Mouse (Mus musculus): ENCODE measurements around the gene Guca1a. TPM values are rescaled to one million over a fixed set of nuclear protein-coding genes. Genes with fewer than 3 reads are reported as not detected.
"Not testable (repeated sequence)": the region's sequence is repeated elsewhere in the genome, so short reads cannot be mapped to it uniquely, and the experiment has no call there.

The Guca1a gene
- polyA plus RNA-seq, 1 experiment from 2014 or later: 0.40 TPM

GRCm38 (mm10) chr17:47439396-47440028, 39.1 kb upstream of the Guca1a start:
- no peak overlapping the region for H3K27ac ChIP-seq
- H3K4me2 ChIP-seq: no peak overlapping the region
- H3K9ac ChIP-seq (replicated peaks): no peak overlapping the region
- peaks cover 24% of the 10 kb centered on the region for H3K4me1 ChIP-seq (replicated peaks)
- ATAC-seq (ENCODE audit: insufficient number of reproducible peaks, insufficient read depth, low FRiP score, low TSS enrichment, low read depth): no peak
- no peaks in the 10 kb centered on the region for H3K9me3 ChIP-seq
- H3K4me3 ChIP-seq (replicated peaks): no peak overlapping the region
- no peaks in the 10 kb centered on the region for H3K36me3 ChIP-seq
- peaks cover 62% of the 10 kb centered on the region for H3K27me3 ChIP-seq
- WGBS: 40% methylated on average over 9 of the region's 9 CpGs

GRCm38 (mm10) chr17:47438611-47439010, 38.2 kb upstream of the Guca1a start:
- Histone ChIP-seq H3K27me3 (peaks cover 62% of the 10 kb centered on the region), H3K4me3 (replicated peaks) (no peak overlapping the region), H3K27ac (no peak overlapping the region), H3K9me3 (no peaks in the 10 kb centered on the region), H3K4me2 (no peak overlapping the region), H3K9ac (replicated peaks) (no peak overlapping the region), H3K4me1 (replicated peaks) (peaks cover 24% of the 10 kb centered on the region), H3K36me3 (no peaks in the 10 kb centered on the region)
- WGBS: 63% methylated on average over 6 of the region's 6 CpGs
- ATAC-seq (ENCODE audit: insufficient number of reproducible peaks, insufficient read depth, low FRiP score, low TSS enrichment, low read depth): no peak

DNA sequence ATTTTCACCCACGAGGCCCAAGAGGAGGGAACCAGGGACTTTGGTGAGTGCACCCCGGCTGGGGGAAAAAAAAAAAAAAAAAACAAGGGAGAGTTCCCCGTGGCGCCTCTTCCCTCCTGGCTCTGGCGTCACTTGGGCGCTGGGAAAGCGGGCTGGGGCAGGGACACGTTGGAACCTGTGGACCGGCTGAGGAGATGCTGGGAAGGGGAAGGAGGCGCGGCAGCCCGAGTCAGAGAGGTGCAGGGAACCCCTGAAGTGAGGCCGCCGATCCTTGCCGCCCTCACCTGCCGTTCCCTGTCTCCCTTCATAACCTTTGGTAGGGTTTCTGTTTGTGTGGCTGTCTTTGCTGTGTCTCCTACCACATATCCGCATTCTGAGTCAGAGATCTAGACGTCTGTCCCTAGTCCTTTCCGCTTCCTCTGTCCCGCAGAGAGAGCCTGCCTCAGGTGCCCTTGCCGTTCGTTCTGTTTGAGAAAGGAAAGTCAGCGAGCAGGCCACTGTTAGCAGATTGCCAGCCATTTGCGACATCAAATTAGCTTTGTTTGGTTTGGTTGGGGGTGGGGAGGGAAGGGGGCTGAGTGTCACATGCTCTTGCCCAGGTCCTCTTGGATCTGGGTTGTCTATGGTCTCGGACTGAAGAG, 36.6 kb upstream of the Guca1a start, which contains the start of gene 1700001C19Rik:
Gene 1700001C19Rik (minus strand): TSS at position 470 of the 641 bp plus-strand sequence.
- Histone ChIP-seq H3K27me3 (peaks cover 62% of the 10 kb centered on the region), H3K27ac (0 out of 2 replicates have a peak within 1 kb of the TSS, but pooled peaks have one; percentile 17)
- no peak for ATAC-seq (ENCODE audit: insufficient number of reproducible peaks, insufficient read depth, low FRiP score, low TSS enrichment, low read depth)

GRCm38 (mm10) chr17:47436156-47436906, 35.9 kb upstream of the Guca1a start, which contains the start of gene AI661453:
TSS of gene AI661453 (plus strand) at chr17:47436615.
- Histone ChIP-seq H3K4me2 (peak within 1 kb of the TSS; percentile 79), H3K27ac (0 out of 2 replicates have a peak within 1 kb of the TSS, but pooled peaks have one; percentile 17), H3K9ac (replicated peaks) (peak within 1 kb of the TSS; percentile 45; the same call in 1 of the 2 replicates), H3K4me3 (replicated peaks) (peak within 1 kb of the TSS; percentile 43), H3K27me3 (peaks cover 63% of the 10 kb centered on the region), H3K36me3 (no peaks in the 10 kb centered on the region), H3K9me3 (no peaks in the 10 kb centered on the region), H3K4me1 (replicated peaks) (peaks cover 18% of the 10 kb centered on the region)
- WGBS: under 1% methylated on average over 38 of the region's 45 CpGs
- peak; percentile 52; the same call in 1 of the 2 replicates for ATAC-seq (ENCODE audit: insufficient number of reproducible peaks, insufficient read depth, low FRiP score, low TSS enrichment, low read depth)

More for the DNA sequence above, 36.6 kb upstream of the Guca1a start, which contains the start of gene 1700001C19Rik:
- H3K9me3 ChIP-seq: no peaks in the 10 kb centered on the region
- H3K4me3 ChIP-seq (replicated peaks): peak within 1 kb of the TSS; percentile 43
- H3K4me2 ChIP-seq: peak within 1 kb of the TSS; percentile 79
- peak within 1 kb of the TSS; percentile 45; the same call in 1 of the 2 replicates for H3K9ac ChIP-seq (replicated peaks)
- 2% methylated on average over 23 of the region's 25 CpGs for WGBS
- H3K4me1 ChIP-seq (replicated peaks): peaks cover 24% of the 10 kb centered on the region
- no peaks in the 10 kb centered on the region for H3K36me3 ChIP-seq

DNA sequence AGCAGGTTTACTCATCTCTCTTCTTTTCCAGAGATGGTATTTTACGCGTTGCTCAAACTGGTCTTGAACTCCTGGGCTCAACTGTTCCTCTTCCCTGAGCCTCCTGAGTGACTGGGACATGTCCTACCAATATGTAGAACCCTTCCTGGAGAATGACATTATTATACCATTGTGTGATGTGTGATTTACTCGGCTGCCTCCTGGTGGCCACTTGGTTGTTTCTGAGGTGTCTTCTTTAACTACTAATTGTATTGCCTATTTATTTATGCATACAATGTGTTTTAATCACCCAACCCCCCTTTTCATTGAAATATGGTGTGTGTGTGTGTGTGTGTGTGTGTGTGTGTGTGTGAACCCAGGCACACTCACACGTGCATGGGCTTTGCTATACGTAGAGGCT, 30.4 kb upstream of the Guca1a start:
- H3K4me2 ChIP-seq: no peak overlapping the region
- H3K27me3 ChIP-seq: peaks cover 45% of the 10 kb centered on the region
- WGBS: 70% methylated on average over 5 of the region's 5 CpGs
- no peaks in the 10 kb centered on the region for H3K4me1 ChIP-seq (replicated peaks)
- ATAC-seq (ENCODE audit: insufficient number of reproducible peaks, insufficient read depth, low FRiP score, low TSS enrichment, low read depth): no peak
- no peaks in the 10 kb centered on the region for H3K9me3 ChIP-seq
- no peak overlapping the region for H3K9ac ChIP-seq (replicated peaks)
- H3K27ac ChIP-seq: no peak overlapping the region
- no peak overlapping the region for H3K4me3 ChIP-seq (replicated peaks)
- H3K36me3 ChIP-seq: no peaks in the 10 kb centered on the region

- Histone ChIP-seq H3K4me2 (peak overlapping the region; percentile 11; the same call in 1 of the 2 replicates), H3K4me1 (replicated peaks) (no peaks in the 10 kb centered on the region), H3K4me3 (replicated peaks) (no peak overlapping the region), H3K9me3 (no peaks in the 10 kb centered on the region), H3K27ac (no peak overlapping the region), H3K27me3 (peaks cover 35% of the 10 kb centered on the region), H3K9ac (replicated peaks) (no peak overlapping the region), H3K36me3 (no peaks in the 10 kb centered on the region)
- WGBS: 15% methylated on average over 8 of the region's 8 CpGs
- ATAC-seq (ENCODE audit: insufficient number of reproducible peaks, insufficient read depth, low FRiP score, low TSS enrichment, low read depth): 0 out of 2 replicates have a peak, but pooled peaks have one; percentile 66
These were observed 28.5 kb upstream of the Guca1a start for GRCm38 (mm10) chr17:47428831-47429304.

- Histone ChIP-seq H3K4me2 (no peak overlapping the region), H3K4me3 (replicated peaks) (no peak overlapping the region), H3K36me3 (no peaks in the 10 kb centered on the region), H3K27ac (no peak overlapping the region), H3K9me3 (no peaks in the 10 kb centered on the region), H3K27me3 (peaks cover 35% of the 10 kb centered on the region), H3K9ac (replicated peaks) (no peak overlapping the region), H3K4me1 (replicated peaks) (no peaks in the 10 kb centered on the region)
- WGBS: 69% methylated on average over 6 of the region's 6 CpGs
- no peak for ATAC-seq (ENCODE audit: insufficient number of reproducible peaks, insufficient read depth, low FRiP score, low TSS enrichment, low read depth)
These were observed 26.9 kb upstream of the Guca1a start for GRCm38 (mm10) chr17:47427316-47427715.

DNA sequence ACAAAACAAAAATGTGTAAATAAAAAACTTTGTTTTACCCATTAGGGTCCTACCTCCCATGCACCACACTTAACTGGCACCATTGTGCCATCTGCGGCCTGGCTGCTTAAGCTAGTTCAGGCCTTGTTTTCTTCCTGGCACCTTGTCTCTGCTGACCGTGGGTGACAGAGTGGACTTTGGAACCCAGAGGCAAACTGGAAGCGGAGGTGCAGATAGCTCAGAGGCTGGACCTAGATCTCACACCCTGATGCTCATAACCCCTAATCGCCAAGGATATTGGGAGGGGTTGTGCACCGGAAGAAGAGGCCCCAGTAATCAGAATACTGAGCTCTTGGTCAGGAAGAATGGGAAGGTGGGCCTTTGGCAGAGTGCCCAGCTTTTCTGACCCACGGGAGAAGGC, 23.8 kb upstream of the Guca1a start:
- Histone ChIP-seq H3K4me1 (replicated peaks) (no peaks in the 10 kb centered on the region), H3K4me3 (replicated peaks) (no peak overlapping the region), H3K9ac (replicated peaks) (no peak overlapping the region), H3K4me2 (no peak overlapping the region), H3K36me3 (no peaks in the 10 kb centered on the region), H3K27ac (no peak overlapping the region), H3K27me3 (peaks cover 24% of the 10 kb centered on the region), H3K9me3 (no peaks in the 10 kb centered on the region)
- 78% methylated on average over 6 of the region's 6 CpGs for WGBS
- ATAC-seq (ENCODE audit: insufficient number of reproducible peaks, insufficient read depth, low FRiP score, low TSS enrichment, low read depth): no peak

DNA sequence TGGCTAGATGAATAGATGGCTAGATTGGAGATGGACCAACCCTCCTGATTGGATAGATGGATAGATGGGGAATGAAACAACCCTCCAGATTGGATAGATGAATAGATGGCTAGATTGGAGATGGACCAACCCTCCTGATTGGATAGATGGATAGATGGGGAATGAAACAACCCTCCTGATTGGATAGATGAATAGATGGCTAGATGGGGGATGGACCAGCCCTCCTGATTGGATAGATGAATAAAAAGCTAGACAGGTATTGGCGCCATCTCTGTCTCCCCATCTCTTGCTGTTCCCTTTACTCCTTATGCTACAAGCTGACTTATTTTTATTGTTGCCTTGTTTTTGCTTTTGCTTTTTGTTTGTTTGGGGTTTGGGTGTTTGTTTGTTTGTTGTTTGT, 22.2 kb upstream of the Guca1a start:
- peaks cover 15% of the 10 kb centered on the region; the same call in 1 of the 2 replicates for H3K27me3 ChIP-seq
- H3K9ac ChIP-seq (replicated peaks); H3K4me2 ChIP-seq; H3K4me1 ChIP-seq (replicated peaks); H3K9me3 ChIP-seq; H3K36me3 ChIP-seq; H3K27ac ChIP-seq; H3K4me3 ChIP-seq (replicated peaks); ATAC-seq (ENCODE audit: insufficient number of reproducible peaks, insufficient read depth, low FRiP score, low TSS enrichment, low read depth): not testable (repeated sequence)
- 97% methylated on average over 1 of the region's 1 CpGs for WGBS

DNA sequence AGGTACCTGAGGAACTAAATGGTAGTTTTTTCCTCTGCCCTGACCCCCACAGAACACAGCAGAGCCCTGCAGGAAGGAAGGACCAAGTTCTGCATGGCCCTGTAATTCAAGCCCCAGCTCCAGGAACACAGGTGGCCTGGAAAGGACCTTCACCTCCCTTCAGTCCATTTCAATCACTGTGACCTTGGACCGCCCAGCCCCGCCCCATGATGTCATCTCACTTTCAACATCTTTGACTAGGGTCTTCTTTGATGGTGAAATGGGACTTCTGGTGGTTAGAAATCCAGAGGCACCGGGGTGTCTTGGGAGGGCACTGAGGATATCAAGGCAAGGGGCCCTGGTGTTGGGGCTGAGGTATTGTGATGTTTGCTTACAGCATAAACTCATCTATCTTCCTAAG, 21.2 kb upstream of the Guca1a start:
- Histone ChIP-seq H3K27ac (no peak overlapping the region), H3K36me3 (no peaks in the 10 kb centered on the region), H3K9me3 (no peaks in the 10 kb centered on the region), H3K27me3 (0 out of 2 replicates have a peak, but pooled peaks cover 10% of the 10 kb centered on the region), H3K4me1 (replicated peaks) (no peaks in the 10 kb centered on the region), H3K9ac (replicated peaks) (no peak overlapping the region), H3K4me2 (no peak overlapping the region), H3K4me3 (replicated peaks) (no peak overlapping the region)
- ATAC-seq (ENCODE audit: insufficient number of reproducible peaks, insufficient read depth, low FRiP score, low TSS enrichment, low read depth): no peak
- WGBS: 85% methylated on average over 3 of the region's 3 CpGs

GRCm38 (mm10) chr17:47420195-47420594, 19.8 kb upstream of the Guca1a start:
- Histone ChIP-seq H3K9ac (replicated peaks) (no peak overlapping the region), H3K4me1 (replicated peaks) (no peaks in the 10 kb centered on the region), H3K9me3 (no peaks in the 10 kb centered on the region), H3K27ac (no peak overlapping the region), H3K27me3 (0 out of 2 replicates have a peak, but pooled peaks cover 10% of the 10 kb centered on the region), H3K36me3 (no peaks in the 10 kb centered on the region), H3K4me2 (no peak overlapping the region), H3K4me3 (replicated peaks) (no peak overlapping the region)
- no peak for ATAC-seq (ENCODE audit: insufficient number of reproducible peaks, insufficient read depth, low FRiP score, low TSS enrichment, low read depth)
- WGBS: 71% methylated on average over 2 of the region's 2 CpGs
